Mouse (Mus musculus): Measurements from ENCODE around the gene Atp6v0d1. TPM values are rescaled to one million over a fixed set of nuclear protein-coding genes. Genes with fewer than 3 reads are reported as not detected.

The Atp6v0d1 gene
- polyA plus RNA-seq, 2 experiments: 40.1 to 46.3 TPM

DNA sequence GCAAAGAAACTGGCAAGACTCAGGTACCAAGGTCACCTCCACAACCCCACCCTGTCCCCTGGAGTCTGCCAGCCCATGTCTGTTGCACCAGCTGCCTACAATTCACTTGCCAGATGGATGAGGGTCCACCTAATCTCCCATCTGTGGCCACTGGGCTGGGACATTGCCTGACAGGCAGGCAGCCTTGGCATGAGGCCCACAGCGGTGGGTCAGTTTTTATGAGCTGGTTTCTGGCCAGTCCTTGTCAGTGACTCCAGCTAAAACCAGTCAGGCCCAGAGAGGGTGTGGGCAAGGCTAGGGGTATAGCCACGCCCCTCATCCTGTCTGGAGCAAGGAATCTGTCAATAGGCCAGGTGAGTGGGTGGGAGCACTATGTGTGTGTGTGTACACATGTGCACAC is 38.7 kb downstream of the Atp6v0d1 start:
- Histone ChIP-seq H3K27ac (no peak overlapping the region), H3K36me3 (replicated peaks; ENCODE audit: control insufficient read depth, insufficient read depth, low read depth) (0 out of 2 replicates have a peak, but pooled peaks cover 3% of the 10 kb centered on the region), H3K9me3 (ENCODE audit: control insufficient read depth, low read length) (no peaks in the 10 kb centered on the region), H3K9ac (replicated peaks) (no peak overlapping the region), H3K4me1 (replicated peaks; ENCODE audit: control insufficient read depth in 2 of 2, insufficient read depth in 2 of 2, low read length in 1 of 2) (peaks cover 0 to 7% of the 10 kb centered on the region in 2 experiments; a peak in 2 of 4 replicates), H3K4me3 (ENCODE audit: insufficient read depth in 1 of 2, low read depth in 2 of 2, low read length in 2 of 2) (no peak overlapping the region), H3K27me3 (ENCODE audit: control insufficient read depth, insufficient read depth, low read length) (no peaks in the 10 kb centered on the region), H3K4me2 (ENCODE audit: low read depth) (no peak overlapping the region)
- ATAC-seq (ENCODE audit: insufficient read depth): no peak
- DNase-seq (ENCODE audit: low read depth in 3 of 3, low spot score in 3 of 3): no peak
- TF ChIP-seq CTCF (IDR thresholded peaks at IDR 0.05; ENCODE audit: low read depth) (no peak), EP300 (IDR thresholded peaks at IDR 0.05; ENCODE audit: low read depth) (no peak)
- WGBS (ENCODE audit: insufficient replicate concordance): 57% methylated on average over 2 of the region's 2 CpGs

DNA sequence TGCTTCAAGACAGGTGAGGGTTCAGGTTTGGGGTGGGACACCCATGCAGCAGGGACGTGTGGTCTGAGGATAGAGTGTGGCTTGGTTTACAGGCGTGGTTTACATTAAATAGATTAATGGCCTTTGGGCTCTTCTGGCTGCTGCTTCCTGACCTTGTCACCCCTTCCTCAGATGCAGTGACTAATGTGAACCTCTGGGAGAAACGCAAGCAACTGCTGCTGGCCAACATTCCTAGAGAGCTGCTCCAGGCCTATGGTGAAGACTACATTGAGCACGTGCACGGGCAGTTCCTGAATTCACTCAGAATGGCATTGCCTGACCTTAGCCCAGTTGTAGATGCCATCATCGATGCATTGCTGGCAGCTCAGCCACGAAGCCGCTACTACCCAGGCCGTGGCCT is 43.0 kb downstream of the Atp6v0d1 start:
- Histone ChIP-seq H3K9ac (replicated peaks) (no peak overlapping the region), H3K27me3 (ENCODE audit: control insufficient read depth, insufficient read depth, low read length) (peaks cover 16% of the 10 kb centered on the region), H3K36me3 (replicated peaks; ENCODE audit: control insufficient read depth, insufficient read depth, low read depth) (0 out of 2 replicates have a peak, but pooled peaks cover 3% of the 10 kb centered on the region), H3K27ac (no peak overlapping the region), H3K4me2 (ENCODE audit: low read depth) (no peak overlapping the region), H3K9me3 (ENCODE audit: control insufficient read depth, low read length) (no peaks in the 10 kb centered on the region), H3K4me3 (ENCODE audit: insufficient read depth in 1 of 2, low read depth in 2 of 2, low read length in 2 of 2) (no peak overlapping the region), H3K4me1 (replicated peaks; ENCODE audit: control insufficient read depth in 2 of 2, insufficient read depth in 2 of 2, low read length in 1 of 2) (peaks cover 10 to 20% of the 10 kb centered on the region in 2 experiments)
- DNase-seq (ENCODE audit: low read depth in 3 of 3, low spot score in 3 of 3) (no peak), ATAC-seq (ENCODE audit: insufficient read depth) (no peak)
- no peak for TF ChIP-seq EP300 (IDR thresholded peaks at IDR 0.05; ENCODE audit: low read depth)
- TF ChIP-seq CTCF (IDR thresholded peaks at IDR 0.05; ENCODE audit: low read depth): no peak
- 60% methylated on average over 9 of the region's 9 CpGs for WGBS (ENCODE audit: insufficient replicate concordance)

GRCm38 (mm10) chr8:105521995-105522769 is 43.7 kb downstream of the Atp6v0d1 start:
- Histone ChIP-seq H3K4me1 (replicated peaks; ENCODE audit: control insufficient read depth in 2 of 2, insufficient read depth in 2 of 2, low read length in 1 of 2) (peaks cover 10 to 23% of the 10 kb centered on the region in 2 experiments), H3K4me2 (ENCODE audit: low read depth) (no peak overlapping the region), H3K9me3 (ENCODE audit: control insufficient read depth, low read length) (no peaks in the 10 kb centered on the region), H3K9ac (replicated peaks) (no peak overlapping the region), H3K27ac (no peak overlapping the region), H3K27me3 (ENCODE audit: control insufficient read depth, insufficient read depth, low read length) (peaks cover 23% of the 10 kb centered on the region), H3K4me3 (ENCODE audit: insufficient read depth in 1 of 2, low read depth in 2 of 2, low read length in 2 of 2) (no peak overlapping the region), H3K36me3 (replicated peaks; ENCODE audit: control insufficient read depth, insufficient read depth, low read depth) (0 out of 2 replicates have a peak, but pooled peaks cover 3% of the 10 kb centered on the region)
- DNase-seq (ENCODE audit: low read depth in 3 of 3, low spot score in 3 of 3): no peak
- TF ChIP-seq CTCF (IDR thresholded peaks at IDR 0.05; ENCODE audit: low read depth) (no peak), EP300 (IDR thresholded peaks at IDR 0.05; ENCODE audit: low read depth) (no peak)
- 81% methylated on average over 21 of the region's 21 CpGs for WGBS (ENCODE audit: insufficient replicate concordance)
- ATAC-seq (ENCODE audit: insufficient read depth): no peak

DNA sequence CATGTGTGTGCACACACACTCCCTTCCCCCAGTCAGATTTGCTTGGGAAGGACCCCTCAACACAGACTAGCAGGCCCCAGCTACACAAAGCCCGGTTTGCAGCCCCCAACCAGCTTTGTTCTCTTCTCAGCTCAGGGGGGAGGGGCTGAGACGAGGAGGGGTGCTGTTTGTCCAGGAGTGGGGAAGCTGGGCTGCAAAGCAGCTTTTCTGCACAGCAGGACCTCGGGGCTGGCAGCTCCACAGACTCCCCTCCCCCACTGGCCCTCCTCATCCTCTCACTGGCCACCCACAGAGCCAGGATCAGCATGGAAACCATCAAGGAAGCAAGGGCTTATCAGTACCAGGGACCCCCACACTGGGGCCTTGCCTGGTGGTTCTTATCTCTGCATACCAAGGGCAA is 44.8 kb downstream of the Atp6v0d1 start:
- no peak overlapping the region for H3K27ac ChIP-seq
- no peak overlapping the region for H3K9ac ChIP-seq (replicated peaks)

GRCm38 (mm10) chr8:105520521-105520920 is 45.3 kb downstream of the Atp6v0d1 start:
- Histone ChIP-seq H3K36me3 (replicated peaks; ENCODE audit: control insufficient read depth, insufficient read depth, low read depth) (0 out of 2 replicates have a peak, but pooled peaks cover 3% of the 10 kb centered on the region), H3K4me2 (ENCODE audit: low read depth) (no peak overlapping the region), H3K9me3 (ENCODE audit: control insufficient read depth, low read length) (no peaks in the 10 kb centered on the region), H3K4me1 (replicated peaks; ENCODE audit: control insufficient read depth in 2 of 2, insufficient read depth in 2 of 2, low read length in 1 of 2) (peaks cover 10 to 23% of the 10 kb centered on the region in 2 experiments), H3K4me3 (ENCODE audit: insufficient read depth in 1 of 2, low read depth in 2 of 2, low read length in 2 of 2) (no peak overlapping the region), H3K27ac (no peak overlapping the region), H3K9ac (replicated peaks) (no peak overlapping the region), H3K27me3 (ENCODE audit: control insufficient read depth, insufficient read depth, low read length) (peaks cover 35% of the 10 kb centered on the region)
- TF ChIP-seq EP300 (IDR thresholded peaks at IDR 0.05; ENCODE audit: low read depth) (no peak), CTCF (IDR thresholded peaks at IDR 0.05; ENCODE audit: low read depth) (no peak)
- ATAC-seq (ENCODE audit: insufficient read depth): no peak
- 57% methylated on average over 5 of the region's 5 CpGs for WGBS (ENCODE audit: insufficient replicate concordance)
- no peak for DNase-seq (ENCODE audit: low read depth in 3 of 3, low spot score in 3 of 3)

More for the DNA sequence above, 44.8 kb downstream of the Atp6v0d1 start:
- 0 out of 2 replicates have a peak, but pooled peaks cover 3% of the 10 kb centered on the region for H3K36me3 ChIP-seq (replicated peaks; ENCODE audit: control insufficient read depth, insufficient read depth, low read depth)
- 0 out of 2 replicates have a peak overlapping the region, but pooled peaks have one; percentile 2 for H3K4me2 ChIP-seq (ENCODE audit: low read depth)
- H3K4me1 ChIP-seq (replicated peaks; ENCODE audit: control insufficient read depth in 2 of 2, insufficient read depth in 2 of 2, low read length in 1 of 2): peaks cover 10 to 23% of the 10 kb centered on the region in 2 experiments
- no peak overlapping the region for H3K4me3 ChIP-seq (ENCODE audit: insufficient read depth in 1 of 2, low read depth in 2 of 2, low read length in 2 of 2)
- 0 out of 2 replicates have a peak, but pooled peaks have one; percentile 6 for ATAC-seq (ENCODE audit: insufficient read depth)
- WGBS (ENCODE audit: insufficient replicate concordance): 11% methylated on average over 3 of the region's 3 CpGs
- DNase-seq (ENCODE audit: low read depth in 3 of 3, low spot score in 3 of 3): no peak
- H3K27me3 ChIP-seq (ENCODE audit: control insufficient read depth, insufficient read depth, low read length): peaks cover 34% of the 10 kb centered on the region
- TF ChIP-seq EP300 (IDR thresholded peaks at IDR 0.05; ENCODE audit: low read depth) (no peak), CTCF (IDR thresholded peaks at IDR 0.05; ENCODE audit: low read depth) (no peak)
- no peaks in the 10 kb centered on the region for H3K9me3 ChIP-seq (ENCODE audit: control insufficient read depth, low read length)
